ENCODE assay signal across 8 mouse cellular contexts in genomic region chr7:24907211-24907748, GRCm38 (mm10). TPM values are rescaled to one million over a fixed set of nuclear protein-coding genes. Genes with fewer than 3 reads are reported as not detected.
DNase-seq lines count a peak whose midpoint lies in the region; ATAC-seq and TF ChIP-seq lines count a peak whose summit lies in the region.

No protein-coding gene starts in this region.

- 43% methylated on average over 13 of the region's 13 CpGs for WGBS in hindbrain, embryonic 16.5 days

- peaks cover 13% of the 10 kb centered on the region for H3K4me1 ChIP-seq in hindbrain, embryonic 16.5 days (ENCODE audit: control insufficient read depth, insufficient read depth, low read depth, low read length)

- H3K9ac ChIP-seq in hindbrain, embryonic 16.5 days (ENCODE audit: low read depth, low read length), result 0 out of 2 replicates have a peak overlapping the region, but pooled peaks have one; percentile 4

- H3K4me3 ChIP-seq in hindbrain, embryonic 16.5 days (ENCODE audit: low read length), result no peak overlapping the region
- H3K4me3 ChIP-seq in gastrocnemius, adult 2 months, result no peak overlapping the region

- H3K27me3 ChIP-seq in hindbrain, embryonic 16.5 days (replicated peaks; ENCODE audit: control insufficient read depth, insufficient read depth, low read length), result no peaks in the 10 kb centered on the region

- ATAC-seq in hindbrain, embryonic 16.5 days, result no peak

- no peak overlapping the region for H3K4me2 ChIP-seq in hindbrain, embryonic 16.5 days (ENCODE audit: low read length)

- H3K9me3 ChIP-seq in hindbrain, embryonic 16.5 days (ENCODE audit: control insufficient read depth, low read length), result no peaks in the 10 kb centered on the region

- no peak overlapping the region for H3K27ac ChIP-seq in hindbrain, embryonic 16.5 days (ENCODE audit: low read depth, low read length)
- no peak overlapping the region; the same call in 1 of the 2 replicates for H3K27ac ChIP-seq in gastrocnemius, adult 2 months

- DNase-seq in embryo, embryonic 11 days, result peak; percentile 50
- no peak for DNase-seq in embryo, embryonic 9.5 days (ENCODE audit: extremely low spot score)
- peak; percentile 89 for DNase-seq in CD4-positive helper T cell, adult 2 months (ENCODE audit: low read depth, low spot score)
- peak; percentile 84 for DNase-seq in lung, postnatal 36 days
- DNase-seq in thymus, postnatal 4 days, result peak; percentile 85
- no peak for DNase-seq in gastrocnemius, adult 2 months
- no peak for DNase-seq in c-Kit-positive CD71-positive TER-119-positive erythroid progenitor cells, embryonic 14.5 days (ENCODE audit: low spot score)

- TF ChIP-seq CTCF in gastrocnemius, adult 2 months (IDR thresholded peaks at IDR 0.05), result no peak

- intact Hi-C loops in gastrocnemius, adult 2 months (cut with DNase I), result no loop called here

- no peaks in the 10 kb centered on the region for H3K36me3 ChIP-seq in hindbrain, embryonic 16.5 days (ENCODE audit: control insufficient read depth, insufficient read depth, low read length)

RNA-seq across cellular contexts. Expression of gene Arhgef1, which starts 4.6 kb away (rescaled TPM):
- 47.0 and 62.1 TPM in 2 replicates for polyA plus RNA-seq in hindbrain, embryonic 16.5 days (2015; fragmentation: Nextera tagmentation; extraction: Ambion mirVana)
- 10 to 100 TPM; 28.4 to 29.3 TPM for total RNA-seq in gastrocnemius, adult 2 months (2021)

RNA-seq across cellular contexts. Expression of gene Cd79a, which starts 10.1 kb away (rescaled TPM):
- 0.34 and 0.39 TPM in 2 replicates for polyA plus RNA-seq in hindbrain, embryonic 16.5 days (2015; fragmentation: Nextera tagmentation; extraction: Ambion mirVana)
- not detected for total RNA-seq in gastrocnemius, adult 2 months (2021)

RNA-seq across cellular contexts. Expression of gene Rps19, which starts 23.1 kb away (rescaled TPM):
- polyA plus RNA-seq in hindbrain, embryonic 16.5 days (2015; fragmentation: Nextera tagmentation; extraction: Ambion mirVana), result 1,005 and 1,089 TPM in 2 replicates
- total RNA-seq in gastrocnemius, adult 2 months (2021), result 100 to 1,000 TPM; 326 to 419 TPM

RNA-seq across cellular contexts. Expression of gene Gm4881, which starts 37.0 kb away (rescaled TPM):
- polyA plus RNA-seq in hindbrain, embryonic 16.5 days (2015; fragmentation: Nextera tagmentation; extraction: Ambion mirVana), result 4.6 and 5.2 TPM in 2 replicates
- total RNA-seq in gastrocnemius, adult 2 months (2021), result not detected

RNA-seq across cellular contexts. Expression of gene Dmrtc2, which starts 37.4 kb away (rescaled TPM):
- 0.30 and 0.47 TPM in 2 replicates for polyA plus RNA-seq in hindbrain, embryonic 16.5 days (2015; fragmentation: Nextera tagmentation; extraction: Ambion mirVana)
- total RNA-seq in gastrocnemius, adult 2 months (2021), result not detected

Comparison
In these comparisons a context has a peak if more than half of its experiments do, and no peak if none do; other contexts are left out.
1. DNase-seq: peak in embryo, embryonic 11 days (single experiment), CD4-positive helper T cell, adult 2 months (single experiment), lung, postnatal 36 days (single experiment) and thymus, postnatal 4 days (single experiment); none in embryo, embryonic 9.5 days (single experiment), gastrocnemius, adult 2 months (single experiment) and c-Kit-positive CD71-positive TER-119-positive erythroid progenitor cells, embryonic 14.5 days (single experiment).